Mouse (Mus musculus): ENCODE measurements around the gene Tmem121.

Tmem121 gene

GRCm38 (mm10) chr12:113149341-113149740 lies 36.4 kb upstream of the Tmem121 start:
- DNase-seq (ENCODE audit: low read depth, low spot score): no peak

- DNase-seq (ENCODE audit: low read depth, low spot score): no peak
Observed at GRCm38 (mm10) chr12:113149896-113150295, 35.8 kb upstream of the Tmem121 start.

GRCm38 (mm10) chr12:113150591-113150990 lies 35.1 kb upstream of the Tmem121 start:
- DNase-seq (ENCODE audit: low read depth, low spot score): no peak

GRCm38 (mm10) chr12:113151046-113151445 lies 34.7 kb upstream of the Tmem121 start:
- DNase-seq (ENCODE audit: low read depth, low spot score): no peak

- peak; percentile 77 for DNase-seq (ENCODE audit: low read depth, low spot score)
Observed at GRCm38 (mm10) chr12:113151661-113152271, 34.0 kb upstream of the Tmem121 start.

DNA sequence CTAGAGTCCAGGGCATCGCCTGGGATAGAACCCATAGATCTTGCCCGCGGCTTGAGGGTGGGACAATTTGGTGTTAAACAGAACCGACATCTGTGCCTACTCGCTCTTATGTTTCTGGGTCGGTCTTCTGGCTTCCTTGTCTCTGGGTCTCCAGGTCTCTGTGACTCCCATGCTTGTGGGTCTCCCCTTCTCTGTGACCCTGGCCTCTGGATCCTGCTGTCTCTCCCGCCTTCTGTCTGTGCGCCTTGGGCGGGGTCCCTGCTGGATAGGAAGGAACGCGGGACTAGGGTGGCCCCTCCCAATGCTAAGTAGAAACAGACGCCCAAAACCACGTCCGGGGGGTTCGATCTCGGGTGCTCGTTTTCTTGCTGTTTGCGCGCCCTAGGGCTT lies 33.5 kb upstream of the Tmem121 start:
- DNase-seq (ENCODE audit: low read depth, low spot score): no peak

DNA sequence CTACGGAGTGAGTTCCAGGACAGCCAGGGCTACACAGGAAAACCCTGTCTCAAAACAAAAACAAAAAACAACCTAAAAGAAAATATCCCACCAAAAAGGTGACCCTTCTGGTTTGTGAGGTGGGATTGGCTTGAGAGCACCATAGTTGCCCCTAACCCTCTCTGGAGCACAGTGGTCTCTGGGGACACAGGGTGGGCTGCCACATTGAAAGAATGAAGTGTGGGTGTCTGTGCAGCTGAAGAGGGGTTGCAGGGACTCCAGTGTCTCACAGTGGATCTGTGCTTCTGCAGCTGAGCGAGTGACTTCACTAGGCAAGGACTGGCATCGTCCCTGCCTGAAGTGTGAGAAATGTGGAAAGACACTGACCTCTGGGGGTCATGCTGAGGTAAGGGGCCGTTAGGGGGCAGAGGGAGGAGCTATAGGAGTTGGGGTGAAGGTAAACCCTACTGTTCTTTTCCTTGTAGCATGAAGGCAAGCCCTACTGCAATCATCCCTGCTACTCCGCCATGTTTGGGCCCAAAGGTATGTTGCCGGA lies 32.7 kb upstream of the Tmem121 start:
- DNase-seq (ENCODE audit: low read depth, low spot score): no peak

DNA sequence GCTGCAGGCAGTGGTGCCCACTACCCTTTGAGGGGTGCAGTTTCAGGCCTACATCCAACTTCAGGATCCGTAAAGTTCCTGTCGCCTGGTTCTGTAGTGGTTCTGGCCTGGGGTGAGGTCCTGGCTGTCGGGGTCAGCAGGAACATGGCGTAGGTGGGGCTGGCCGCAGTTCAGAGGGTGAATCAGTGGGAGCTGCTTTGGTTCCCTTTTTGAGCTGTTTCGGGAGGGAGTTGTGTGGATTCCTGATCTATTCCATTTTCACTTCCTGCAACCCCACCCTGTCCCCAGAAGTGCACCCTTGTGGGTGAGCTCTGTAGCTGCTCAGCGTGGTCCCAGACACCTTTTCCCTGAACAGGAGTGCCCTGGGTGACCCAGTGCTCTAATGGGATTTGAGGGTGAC lies 31.8 kb upstream of the Tmem121 start:
- no peak for DNase-seq (ENCODE audit: low read depth, low spot score)

DNA sequence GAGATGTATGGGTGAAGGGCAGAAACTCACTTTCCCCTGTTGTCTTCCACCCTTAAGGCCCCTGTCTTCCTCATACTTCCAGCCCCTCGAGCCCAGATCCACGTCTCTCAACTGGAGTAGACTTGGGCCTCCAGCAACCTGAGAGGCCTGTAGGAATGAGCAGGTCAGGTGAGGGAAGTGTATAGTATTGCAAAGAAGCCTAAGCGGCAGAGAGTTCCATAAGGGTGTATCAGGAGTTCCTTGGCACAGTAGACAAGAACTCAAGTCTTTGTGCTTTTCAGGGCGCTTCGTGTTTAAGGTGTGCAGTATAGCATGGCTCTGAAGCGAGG lies 31.0 kb upstream of the Tmem121 start:
- DNase-seq (ENCODE audit: low read depth, low spot score): no peak

DNA sequence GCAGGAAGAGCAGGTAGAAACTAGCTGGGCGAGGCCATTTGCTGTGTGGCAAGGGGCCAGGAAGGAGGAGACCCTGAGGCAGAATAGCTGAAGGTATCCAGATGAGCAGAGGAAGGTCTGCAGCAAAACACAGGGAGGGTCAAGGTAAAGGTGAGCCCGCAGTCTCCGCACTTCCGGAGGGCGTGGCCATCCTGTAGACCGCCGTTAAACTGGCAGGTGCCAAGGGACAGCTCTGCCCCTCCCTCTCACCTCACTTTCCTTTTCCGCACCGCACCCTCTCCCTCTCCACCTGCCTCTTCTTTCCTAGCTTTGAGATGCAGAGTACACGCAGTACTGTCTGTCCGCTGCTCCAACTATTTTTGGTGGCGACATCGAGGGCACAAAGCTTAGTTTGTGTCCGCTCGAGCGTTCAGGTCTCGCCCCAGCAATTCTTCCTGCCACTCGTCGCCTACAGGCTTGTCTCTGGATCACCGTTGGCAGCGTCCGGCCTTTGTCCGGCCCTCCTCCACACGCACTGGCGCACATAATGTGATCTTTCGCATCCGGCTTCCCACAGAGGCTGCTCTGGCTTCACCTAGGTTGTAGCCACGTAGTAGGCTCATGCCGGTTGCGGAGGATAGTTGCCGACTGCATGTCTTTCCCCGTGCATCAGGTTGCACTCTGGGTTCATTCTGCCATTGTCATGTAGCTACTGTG lies 30.5 kb upstream of the Tmem121 start:
- DNase-seq (ENCODE audit: low read depth, low spot score): peak; percentile 75

GRCm38 (mm10) chr12:113155887-113156539 lies 29.7 kb upstream of the Tmem121 start, which contains the start of gene Tedc1:
TSS of gene Tedc1 (plus strand) at chr12:113156421.
- DNase-seq (ENCODE audit: low read depth, low spot score): peak; percentile 100

GRCm38 (mm10) chr12:113156540-113156929 lies 29.2 kb upstream of the Tmem121 start:
- DNase-seq (ENCODE audit: low read depth, low spot score): no peak

GRCm38 (mm10) chr12:113157002-113157401 lies 28.7 kb upstream of the Tmem121 start:
- no peak for DNase-seq (ENCODE audit: low read depth, low spot score)

GRCm38 (mm10) chr12:113157521-113157920 lies 28.2 kb upstream of the Tmem121 start:
- DNase-seq (ENCODE audit: low read depth, low spot score): no peak

- DNase-seq (ENCODE audit: low read depth, low spot score): no peak
Observed at GRCm38 (mm10) chr12:113157971-113158370, 27.8 kb upstream of the Tmem121 start.

- DNase-seq (ENCODE audit: low read depth, low spot score): no peak
Observed at GRCm38 (mm10) chr12:113163561-113164006, 22.1 kb upstream of the Tmem121 start.

GRCm38 (mm10) chr12:113168031-113168536 lies 17.6 kb upstream of the Tmem121 start:
- DNase-seq (ENCODE audit: low read depth, low spot score): peak; percentile 82

GRCm38 (mm10) chr12:113176960-113177725 lies 8.6 kb upstream of the Tmem121 start:
- no peak for DNase-seq (ENCODE audit: low read depth, low spot score)

GRCm38 (mm10) chr12:113181020-113181419 lies 4.7 kb upstream of the Tmem121 start:
- no peak for DNase-seq (ENCODE audit: low read depth, low spot score)

DNA sequence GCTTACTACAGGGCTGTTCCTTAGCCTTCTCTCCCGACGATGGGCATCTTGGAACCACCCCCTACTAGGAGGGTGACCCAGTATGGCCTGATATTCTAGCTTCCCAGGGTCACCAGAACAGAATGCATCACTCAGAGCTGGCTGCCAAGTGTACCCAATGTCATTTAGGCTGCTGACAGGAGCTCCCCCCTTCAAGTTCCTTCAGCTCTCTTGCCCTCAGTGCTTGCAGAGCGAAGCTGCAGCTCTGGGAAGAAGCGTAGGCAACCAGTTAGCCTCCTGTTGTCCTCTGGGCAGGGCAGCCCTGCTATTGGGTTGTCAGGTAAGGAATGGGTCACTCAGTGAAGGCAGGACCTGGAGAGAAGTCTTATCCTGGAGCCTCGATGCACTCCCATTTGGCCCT lies 785 bp upstream of the Tmem121 start:
- DNase-seq (ENCODE audit: low read depth, low spot score): no peak

GRCm38 (mm10) chr12:113186326-113187010 lies 738 bp downstream of the Tmem121 start:
- DNase-seq (ENCODE audit: low read depth, low spot score): no peak
